Mouse (Mus musculus): Measurements from ENCODE around the gene Cfap299. TPM values are rescaled to one million over a fixed set of nuclear protein-coding genes. Genes with fewer than 3 reads are reported as not detected.

Cfap299 gene
- polyA plus RNA-seq, 1 experiment from 2014 or later, result 0.35 TPM

GRCm38 (mm10) chr5:98365340-98365739 is 36.2 kb downstream of the Cfap299 start:
- Histone ChIP-seq H3K4me2 (ENCODE audit: low read depth, severe bottlenecking) (no peak overlapping the region), H3K36me3 (ENCODE audit: control insufficient read depth, insufficient read depth, low read length) (no peaks in the 10 kb centered on the region), H3K9ac (ENCODE audit: low read length) (no peak overlapping the region), H3K27me3 (ENCODE audit: control insufficient read depth, insufficient read depth, low read length) (no peaks in the 10 kb centered on the region), H3K4me1 (ENCODE audit: control insufficient read depth, insufficient read depth, low read length) (no peaks in the 10 kb centered on the region), H3K27ac (replicated peaks; ENCODE audit: low read depth, low read length) (no peak overlapping the region), H3K9me3 (ENCODE audit: control insufficient read depth, low read length) (no peaks in the 10 kb centered on the region), H3K4me3 (ENCODE audit: low read depth, low read length) (no peak overlapping the region)
- 89% methylated on average over 5 of the region's 5 CpGs for WGBS
- ATAC-seq (ENCODE audit: insufficient number of reproducible peaks, low FRiP score, low TSS enrichment, low read depth) (no peak), DNase-seq (ENCODE audit: low spot score) (no peak)

DNA sequence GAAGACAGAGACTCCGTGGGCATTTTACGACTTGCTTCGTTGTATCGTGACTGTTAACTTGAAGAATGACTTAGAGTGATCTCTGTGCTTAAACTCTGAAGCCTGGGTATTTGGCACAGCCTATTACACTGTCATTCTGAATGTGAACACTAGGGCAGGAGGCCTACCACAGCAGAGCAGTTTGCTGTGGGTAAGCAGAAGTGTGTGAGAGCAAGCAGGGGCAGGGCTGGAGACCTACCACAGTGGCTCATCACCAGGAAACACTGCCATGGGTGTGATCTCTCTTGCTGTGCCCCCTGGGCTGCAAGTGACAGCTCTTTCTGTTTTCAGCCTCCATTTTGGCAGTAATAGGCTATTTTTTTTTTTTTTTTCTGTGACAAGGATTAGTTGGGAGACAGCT is 39.7 kb downstream of the Cfap299 start:
- no peaks in the 10 kb centered on the region for H3K4me1 ChIP-seq (ENCODE audit: control insufficient read depth, insufficient read depth, low read length)
- no peak for DNase-seq (ENCODE audit: low spot score)
- no peak overlapping the region for H3K4me2 ChIP-seq (ENCODE audit: low read depth, severe bottlenecking)
- H3K36me3 ChIP-seq (ENCODE audit: control insufficient read depth, insufficient read depth, low read length), result no peaks in the 10 kb centered on the region
- WGBS, result 14% methylated on average over 4 of the region's 4 CpGs
- no peaks in the 10 kb centered on the region for H3K27me3 ChIP-seq (ENCODE audit: control insufficient read depth, insufficient read depth, low read length)
- no peak overlapping the region for H3K9ac ChIP-seq (ENCODE audit: low read length)
- no peak for ATAC-seq (ENCODE audit: insufficient number of reproducible peaks, low FRiP score, low TSS enrichment, low read depth)
- no peak overlapping the region for H3K27ac ChIP-seq (replicated peaks; ENCODE audit: low read depth, low read length)
- no peaks in the 10 kb centered on the region for H3K9me3 ChIP-seq (ENCODE audit: control insufficient read depth, low read length)
- H3K4me3 ChIP-seq (ENCODE audit: low read depth, low read length), result no peak overlapping the region

DNA sequence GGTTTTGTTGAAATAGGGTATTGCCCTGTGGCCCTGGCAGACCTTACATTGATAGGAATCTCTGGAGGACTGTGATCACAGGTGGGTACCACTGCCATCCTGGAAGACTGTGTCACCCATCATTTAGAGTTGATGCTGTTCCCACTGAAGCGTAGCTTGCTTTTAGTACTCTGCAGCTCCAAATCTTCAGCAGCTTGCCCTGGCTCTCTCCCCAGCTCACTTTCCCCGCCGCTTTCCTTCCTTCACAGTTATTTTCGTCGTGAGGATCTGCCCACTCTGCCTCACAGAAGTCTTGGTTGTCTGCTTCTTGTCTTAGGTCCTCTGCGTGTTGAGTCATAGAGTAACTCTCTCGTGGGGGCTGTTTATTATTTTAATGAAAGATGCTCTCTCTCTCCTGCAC is 40.3 kb downstream of the Cfap299 start:
- Histone ChIP-seq H3K4me2 (ENCODE audit: low read depth, severe bottlenecking) (no peak overlapping the region), H3K9me3 (ENCODE audit: control insufficient read depth, low read length) (no peaks in the 10 kb centered on the region), H3K9ac (ENCODE audit: low read length) (no peak overlapping the region), H3K27me3 (ENCODE audit: control insufficient read depth, insufficient read depth, low read length) (no peaks in the 10 kb centered on the region), H3K4me3 (ENCODE audit: low read depth, low read length) (no peak overlapping the region), H3K27ac (replicated peaks; ENCODE audit: low read depth, low read length) (no peak overlapping the region), H3K4me1 (ENCODE audit: control insufficient read depth, insufficient read depth, low read length) (no peaks in the 10 kb centered on the region), H3K36me3 (ENCODE audit: control insufficient read depth, insufficient read depth, low read length) (no peaks in the 10 kb centered on the region)
- WGBS, result 80% methylated on average over 7 of the region's 7 CpGs
- DNase-seq (ENCODE audit: low spot score) (no peak), ATAC-seq (ENCODE audit: insufficient number of reproducible peaks, low FRiP score, low TSS enrichment, low read depth) (no peak)

DNA sequence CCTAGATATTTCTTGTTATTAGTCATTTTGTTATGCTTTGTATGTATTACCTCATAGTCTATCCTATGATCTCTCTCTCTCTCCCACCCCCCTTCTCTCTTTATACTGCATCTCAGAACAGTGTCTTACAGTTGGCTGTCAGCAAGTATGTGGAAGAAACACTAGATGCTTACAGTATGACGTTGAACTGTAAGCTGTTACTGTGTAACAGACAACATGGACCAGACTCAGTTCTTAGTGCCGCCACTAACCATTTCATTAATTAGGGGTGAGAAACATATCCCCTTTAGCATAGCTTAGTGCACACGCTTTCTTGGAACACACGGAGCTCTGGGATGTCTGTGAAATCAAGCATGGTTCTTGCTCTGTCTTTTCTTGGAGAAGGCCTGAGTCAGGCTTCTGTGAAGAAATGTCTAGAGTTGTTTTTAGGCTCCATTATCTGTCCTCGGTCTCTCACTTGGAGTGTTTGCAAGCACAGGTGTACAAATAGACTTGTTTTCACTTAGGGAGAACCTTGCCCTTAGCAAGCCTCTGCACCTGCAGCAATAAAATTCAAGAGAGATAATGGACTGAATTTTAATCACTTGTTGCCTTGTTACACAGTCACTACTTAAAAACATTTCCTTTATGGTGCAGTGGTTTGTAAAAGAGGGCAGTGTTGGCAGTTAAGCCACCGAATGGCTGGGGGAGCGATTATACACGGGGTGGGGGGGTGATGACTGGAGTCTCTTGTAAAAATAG is 47.1 kb downstream of the Cfap299 start:
- Histone ChIP-seq H3K27me3 (ENCODE audit: control insufficient read depth, insufficient read depth, low read length) (no peaks in the 10 kb centered on the region), H3K27ac (replicated peaks; ENCODE audit: low read depth, low read length) (no peak overlapping the region), H3K36me3 (ENCODE audit: control insufficient read depth, insufficient read depth, low read length) (no peaks in the 10 kb centered on the region), H3K4me1 (ENCODE audit: control insufficient read depth, insufficient read depth, low read length) (no peaks in the 10 kb centered on the region), H3K4me2 (ENCODE audit: low read depth, severe bottlenecking) (no peak overlapping the region), H3K9me3 (ENCODE audit: control insufficient read depth, low read length) (no peaks in the 10 kb centered on the region), H3K4me3 (ENCODE audit: low read depth, low read length) (no peak overlapping the region), H3K9ac (ENCODE audit: low read length) (no peak overlapping the region)
- no peak for DNase-seq (ENCODE audit: low spot score)
- no peak for ATAC-seq (ENCODE audit: insufficient number of reproducible peaks, low FRiP score, low TSS enrichment, low read depth)
- WGBS, result 69% methylated on average over 8 of the region's 8 CpGs

DNA sequence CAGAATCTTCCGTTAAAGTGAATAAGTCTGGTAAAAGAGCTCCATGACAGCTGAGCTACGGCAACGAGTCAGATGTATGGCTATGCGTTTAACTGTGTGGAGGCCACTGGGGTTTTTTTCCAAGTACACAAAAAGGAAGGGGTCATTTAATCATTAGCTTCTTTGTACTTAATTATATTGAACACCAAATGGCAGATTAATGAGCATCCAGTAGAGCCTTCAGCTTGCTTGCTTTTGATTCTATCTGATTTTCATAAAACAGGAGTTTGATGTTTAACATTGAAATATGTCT is 47.6 kb downstream of the Cfap299 start:
- Histone ChIP-seq H3K9me3 (ENCODE audit: control insufficient read depth, low read length) (no peaks in the 10 kb centered on the region), H3K36me3 (ENCODE audit: control insufficient read depth, insufficient read depth, low read length) (no peaks in the 10 kb centered on the region), H3K9ac (ENCODE audit: low read length) (no peak overlapping the region), H3K27ac (replicated peaks; ENCODE audit: low read depth, low read length) (no peak overlapping the region), H3K4me2 (ENCODE audit: low read depth, severe bottlenecking) (no peak overlapping the region), H3K4me3 (ENCODE audit: low read depth, low read length) (no peak overlapping the region), H3K27me3 (ENCODE audit: control insufficient read depth, insufficient read depth, low read length) (no peaks in the 10 kb centered on the region), H3K4me1 (ENCODE audit: control insufficient read depth, insufficient read depth, low read length) (no peaks in the 10 kb centered on the region)
- ATAC-seq (ENCODE audit: insufficient number of reproducible peaks, low FRiP score, low TSS enrichment, low read depth), result no peak
- 54% methylated on average over 4 of the region's 4 CpGs for WGBS
- DNase-seq (ENCODE audit: low spot score), result no peak

DNA sequence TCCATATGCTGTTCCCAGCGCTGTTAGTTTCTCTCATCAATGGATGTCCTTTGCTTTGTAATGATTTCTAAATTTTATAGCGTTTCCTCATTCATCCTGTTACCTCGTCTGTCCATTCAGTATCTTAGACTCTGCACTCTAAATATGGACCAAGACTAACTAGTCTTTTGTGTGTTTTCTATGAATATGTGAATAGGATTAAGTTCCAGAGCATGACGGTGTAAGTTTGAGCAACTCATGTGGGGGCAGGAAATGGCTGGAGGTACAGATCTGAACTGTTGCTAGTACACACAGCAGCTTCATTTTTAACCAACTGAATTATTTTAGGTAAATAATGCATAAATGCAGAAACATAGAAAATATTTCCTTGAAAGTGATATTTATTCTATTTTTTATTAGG is 51.3 kb downstream of the Cfap299 start:
- ATAC-seq (ENCODE audit: insufficient number of reproducible peaks, low FRiP score, low TSS enrichment, low read depth) (no peak), DNase-seq (ENCODE audit: low spot score) (no peak)
- H3K27ac ChIP-seq (replicated peaks; ENCODE audit: low read depth, low read length), result no peak overlapping the region
- no peak overlapping the region for H3K4me2 ChIP-seq (ENCODE audit: low read depth, severe bottlenecking)
- no peaks in the 10 kb centered on the region for H3K4me1 ChIP-seq (ENCODE audit: control insufficient read depth, insufficient read depth, low read length)
- H3K9me3 ChIP-seq (ENCODE audit: control insufficient read depth, low read length), result no peaks in the 10 kb centered on the region
- WGBS, result 90% methylated on average over 4 of the region's 4 CpGs
- H3K9ac ChIP-seq (ENCODE audit: low read length), result no peak overlapping the region
- H3K4me3 ChIP-seq (ENCODE audit: low read depth, low read length), result no peak overlapping the region
- no peaks in the 10 kb centered on the region for H3K27me3 ChIP-seq (ENCODE audit: control insufficient read depth, insufficient read depth, low read length)
- H3K36me3 ChIP-seq (ENCODE audit: control insufficient read depth, insufficient read depth, low read length), result no peaks in the 10 kb centered on the region

DNA sequence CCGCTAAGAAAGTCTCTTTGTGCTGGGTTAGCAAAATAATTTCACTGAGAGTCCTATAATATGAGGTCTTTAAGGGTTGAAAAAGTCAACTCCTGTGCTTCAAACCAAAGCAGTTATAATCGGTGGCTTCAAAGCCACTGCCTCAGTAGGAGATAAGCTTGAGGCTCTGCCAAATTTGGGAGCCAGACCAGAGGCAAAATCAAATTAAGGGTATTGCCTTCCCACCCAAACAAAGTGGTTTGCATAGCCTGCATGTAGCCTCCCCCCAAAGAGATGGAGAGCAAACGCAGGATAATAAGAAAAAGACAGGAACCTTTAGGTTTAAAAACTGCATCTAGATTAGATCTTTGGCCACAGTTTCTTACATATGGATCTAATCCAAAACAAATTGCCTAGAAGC is 58.0 kb downstream of the Cfap299 start:
- Histone ChIP-seq H3K27ac (replicated peaks; ENCODE audit: low read depth, low read length) (no peak overlapping the region), H3K27me3 (ENCODE audit: control insufficient read depth, insufficient read depth, low read length) (no peaks in the 10 kb centered on the region), H3K9me3 (ENCODE audit: control insufficient read depth, low read length) (no peaks in the 10 kb centered on the region), H3K4me1 (ENCODE audit: control insufficient read depth, insufficient read depth, low read length) (no peaks in the 10 kb centered on the region), H3K4me2 (ENCODE audit: low read depth, severe bottlenecking) (no peak overlapping the region), H3K36me3 (ENCODE audit: control insufficient read depth, insufficient read depth, low read length) (no peaks in the 10 kb centered on the region), H3K4me3 (ENCODE audit: low read depth, low read length) (no peak overlapping the region), H3K9ac (ENCODE audit: low read length) (no peak overlapping the region)
- no peak for DNase-seq (ENCODE audit: low spot score)
- no peak for ATAC-seq (ENCODE audit: insufficient number of reproducible peaks, low FRiP score, low TSS enrichment, low read depth)
- 46% methylated on average over 3 of the region's 3 CpGs for WGBS

GRCm38 (mm10) chr5:98402165-98402564 is 73.1 kb downstream of the Cfap299 start:
- no peaks in the 10 kb centered on the region for H3K4me1 ChIP-seq (ENCODE audit: control insufficient read depth, insufficient read depth, low read length)
- DNase-seq (ENCODE audit: low spot score) (no peak), ATAC-seq (ENCODE audit: insufficient number of reproducible peaks, low FRiP score, low TSS enrichment, low read depth) (no peak)
- WGBS, result 85% methylated on average over 1 of the region's 1 CpGs
- no peaks in the 10 kb centered on the region for H3K36me3 ChIP-seq (ENCODE audit: control insufficient read depth, insufficient read depth, low read length)
- no peaks in the 10 kb centered on the region for H3K9me3 ChIP-seq (ENCODE audit: control insufficient read depth, low read length)
- H3K9ac ChIP-seq (ENCODE audit: low read length), result no peak overlapping the region
- no peak overlapping the region for H3K27ac ChIP-seq (replicated peaks; ENCODE audit: low read depth, low read length)
- no peak overlapping the region for H3K4me2 ChIP-seq (ENCODE audit: low read depth, severe bottlenecking)
- H3K4me3 ChIP-seq (ENCODE audit: low read depth, low read length), result no peak overlapping the region
- H3K27me3 ChIP-seq (ENCODE audit: control insufficient read depth, insufficient read depth, low read length), result no peaks in the 10 kb centered on the region

DNA sequence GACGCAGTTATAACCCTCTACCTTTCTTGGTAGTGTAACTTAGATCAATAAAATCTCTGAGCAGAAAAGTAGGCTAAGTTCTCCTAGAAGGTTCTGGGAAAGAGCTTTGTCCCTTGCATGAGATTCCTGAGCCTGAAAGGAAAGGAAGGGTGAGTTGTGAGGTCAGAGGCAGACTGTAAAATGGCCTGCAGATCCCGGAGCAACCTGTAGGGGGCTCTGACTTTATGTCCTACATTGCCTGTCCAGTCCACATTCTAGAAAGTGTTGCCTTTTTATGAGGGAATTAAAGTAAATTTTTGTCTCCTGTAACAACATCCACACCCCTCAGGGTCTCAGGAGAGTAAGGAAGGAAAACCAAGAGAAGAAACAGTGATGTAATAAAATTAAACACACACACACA is 81.0 kb downstream of the Cfap299 start:
- Histone ChIP-seq H3K27ac (replicated peaks; ENCODE audit: low read depth, low read length) (no peak overlapping the region), H3K27me3 (ENCODE audit: control insufficient read depth, insufficient read depth, low read length) (no peaks in the 10 kb centered on the region), H3K4me1 (ENCODE audit: control insufficient read depth, insufficient read depth, low read length) (no peaks in the 10 kb centered on the region), H3K4me2 (ENCODE audit: low read depth, severe bottlenecking) (no peak overlapping the region), H3K9me3 (ENCODE audit: control insufficient read depth, low read length) (no peaks in the 10 kb centered on the region), H3K4me3 (ENCODE audit: low read depth, low read length) (no peak overlapping the region), H3K36me3 (ENCODE audit: control insufficient read depth, insufficient read depth, low read length) (no peaks in the 10 kb centered on the region), H3K9ac (ENCODE audit: low read length) (no peak overlapping the region)
- DNase-seq (ENCODE audit: low spot score) (peak; percentile 46), ATAC-seq (ENCODE audit: insufficient number of reproducible peaks, low FRiP score, low TSS enrichment, low read depth) (no peak)
- WGBS, result 77% methylated on average over 2 of the region's 2 CpGs

Measured in limb, embryonic 11.5 days (tissue).